Mouse (Mus musculus) liver, adult 2 months (tissue): ENCODE measurements around the gene Phkb.

Source experiments
- CTCF ChIP-seq: fragments of 200-500 bp; IDR thresholded peaks from 2 replicates; pipeline ENCODE4 v1.5.1; 2011; ENCODE audit warnings: low read depth, low read length, control low read depth
- POLR2A ChIP-seq: fragments of 200-500 bp; IDR thresholded peaks from 2 replicates; pipeline ENCODE4 v1.6.1; 2011; ENCODE audit warnings: low read length, control low read depth; ENCODE audit not compliant: insufficient read depth; ENCODE audit errors: extremely low read depth

GRCm38 (mm10) chr8:85992911-85993310, 152.2 kb downstream of the Phkb start:
- no peak for TF ChIP-seq CTCF
- no peak for TF ChIP-seq POLR2A
